Mouse (Mus musculus) Muller cell, postnatal 12 days (primary cell): ENCODE data around the gene Baz2b.

Experiments
- DNase-seq: peaks from one replicate; pipeline ENCODE4 v3.0.0-alpha.2; 2015; ENCODE audit errors: inconsistent ontology term

Baz2b gene

GRCm38 (mm10) chr2:60011526-60011925, 198.1 kb downstream of the Baz2b start:
- DNase-seq, result no peak

GRCm38 (mm10) chr2:60003665-60004045, 206.0 kb downstream of the Baz2b start:
- DNase-seq, result no peak

- DNase-seq, result no peak
Observed at GRCm38 (mm10) chr2:60003038-60003664, 206.5 kb downstream of the Baz2b start.

- no peak for DNase-seq
Observed at GRCm38 (mm10) chr2:60000268-60000667, 209.4 kb downstream of the Baz2b start.

- no peak for DNase-seq
Observed at GRCm38 (mm10) chr2:59997479-59998228, 212.0 kb downstream of the Baz2b start.

GRCm38 (mm10) chr2:59996911-59997310, 212.7 kb downstream of the Baz2b start:
- DNase-seq, result no peak

GRCm38 (mm10) chr2:59993190-59993535, 216.5 kb downstream of the Baz2b start:
- DNase-seq, result no peak

- DNase-seq, result no peak
Observed at GRCm38 (mm10) chr2:59992488-59993189, 217.0 kb downstream of the Baz2b start.

- no peak for DNase-seq
Observed at GRCm38 (mm10) chr2:59991775-59992174, 217.9 kb downstream of the Baz2b start.

GRCm38 (mm10) chr2:59987521-59987920, 222.1 kb downstream of the Baz2b start:
- no peak for DNase-seq

GRCm38 (mm10) chr2:59979488-59980220, 230.0 kb downstream of the Baz2b start:
- DNase-seq, result peak; percentile 93

- no peak for DNase-seq
Observed at GRCm38 (mm10) chr2:59976680-59977079, 233.0 kb downstream of the Baz2b start.

GRCm38 (mm10) chr2:59975772-59976171, 233.9 kb downstream of the Baz2b start:
- no peak for DNase-seq

GRCm38 (mm10) chr2:59973962-59974361, 235.7 kb downstream of the Baz2b start:
- DNase-seq, result no peak

GRCm38 (mm10) chr2:59973104-59973641, 236.5 kb downstream of the Baz2b start:
- DNase-seq, result no peak

- DNase-seq, result no peak
Observed at GRCm38 (mm10) chr2:59970511-59970910, 239.1 kb downstream of the Baz2b start.

GRCm38 (mm10) chr2:59969099-59969498, 240.5 kb downstream of the Baz2b start:
- DNase-seq, result no peak

GRCm38 (mm10) chr2:59968593-59968992, 241.0 kb downstream of the Baz2b start:
- no peak for DNase-seq

GRCm38 (mm10) chr2:59966454-59966853, 243.2 kb downstream of the Baz2b start:
- no peak for DNase-seq

- peak; percentile 68 for DNase-seq
Observed at GRCm38 (mm10) chr2:59963011-59963410, 246.6 kb downstream of the Baz2b start.

- no peak for DNase-seq
Observed at GRCm38 (mm10) chr2:59962579-59962978, 247.1 kb downstream of the Baz2b start.

GRCm38 (mm10) chr2:59960495-59960772, 249.2 kb downstream of the Baz2b start:
- DNase-seq, result no peak
